Mouse (Mus musculus) spleen, postnatal 10 days (tissue): Measurements from ENCODE around the gene Deaf1.

Experiments used
- DNase-seq, 2 experiments: peaks; one replicate each; pipeline ENCODE4 v3.0.0; 2021 to 2022; ENCODE audit warnings: low spot score in 2 of 2

Gene Deaf1

DNA sequence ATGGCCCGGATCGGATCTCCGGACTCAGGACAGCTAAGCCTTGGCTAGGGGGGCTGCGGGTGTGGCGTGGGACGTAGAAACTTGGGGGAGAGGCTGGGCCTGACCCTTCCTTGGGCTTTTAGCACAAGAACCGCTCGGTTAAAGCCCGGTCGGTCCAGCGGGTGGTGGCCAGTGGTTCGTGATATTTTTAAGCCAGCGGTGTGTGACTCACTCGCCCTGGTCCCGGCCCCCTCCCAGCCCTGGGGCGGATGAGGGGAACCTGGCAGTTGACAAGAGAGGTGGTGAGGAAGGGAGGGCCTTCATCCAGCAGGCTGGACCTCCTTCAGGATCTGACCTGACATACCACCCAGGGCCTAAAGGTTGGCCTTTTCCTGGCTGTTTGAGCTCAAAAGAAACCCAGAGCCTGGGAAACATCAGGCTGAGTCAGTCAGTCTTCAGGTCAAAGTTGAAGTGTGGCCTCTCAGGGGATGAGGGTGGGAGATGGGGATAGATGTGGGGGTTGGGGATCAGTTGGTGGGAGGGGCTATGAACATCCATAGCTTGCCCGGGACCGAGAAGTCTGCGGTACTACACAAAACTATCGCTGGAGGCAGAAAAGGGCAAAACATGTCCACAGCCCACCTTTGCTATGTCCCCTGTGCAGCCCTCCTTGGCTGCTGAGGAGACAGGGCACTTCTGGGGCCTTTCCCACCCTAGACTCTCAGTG lies 11.9 kb upstream of the Deaf1 start:
- no peak for DNase-seq

GRCm38 (mm10) chr7:141338576-141339131 lies 11.2 kb upstream of the Deaf1 start, which contains the start of gene Eps8l2:
Gene Eps8l2 (plus strand): TSS chr7:141338880.
- peak in 1 of 2 experiments; percentile 59 for DNase-seq

DNA sequence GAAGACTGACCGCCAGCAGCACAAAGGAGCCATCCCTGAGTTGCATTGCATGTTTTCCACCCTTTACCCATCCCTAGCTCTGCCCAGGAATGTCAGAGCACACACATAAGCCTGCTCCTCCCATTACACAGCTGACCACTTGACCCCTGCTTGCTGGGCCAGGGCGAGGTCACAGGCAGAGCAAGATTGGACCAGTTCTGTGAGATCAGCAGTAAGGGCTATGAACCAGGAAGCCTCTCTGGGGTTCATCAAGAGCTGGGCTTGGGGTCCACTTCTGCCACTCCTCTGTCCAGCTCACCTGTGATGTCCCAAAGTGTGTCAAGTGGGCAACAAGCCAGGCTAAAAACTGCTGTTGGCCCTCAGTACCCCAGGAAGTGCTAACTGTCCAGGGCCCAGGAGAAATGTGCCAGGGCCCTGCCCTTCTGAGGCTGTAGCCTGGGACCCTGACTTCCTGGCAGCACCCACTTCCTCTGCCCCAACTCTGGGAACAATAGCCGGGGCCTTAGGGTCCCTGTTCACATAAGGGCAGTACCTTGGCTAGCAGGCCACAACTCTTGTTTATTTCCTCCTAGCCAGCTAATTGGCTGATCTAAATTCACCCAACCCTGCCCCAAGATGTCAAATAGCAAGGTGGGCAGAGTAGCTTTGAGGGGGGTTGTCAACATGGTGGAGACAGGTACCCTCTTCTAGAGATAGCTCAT lies 10.4 kb upstream of the Deaf1 start:
- DNase-seq, result no peak

- no peak for DNase-seq
Measured at GRCm38 (mm10) chr7:141336296-141336695, 8.8 kb upstream of the Deaf1 start.

DNA sequence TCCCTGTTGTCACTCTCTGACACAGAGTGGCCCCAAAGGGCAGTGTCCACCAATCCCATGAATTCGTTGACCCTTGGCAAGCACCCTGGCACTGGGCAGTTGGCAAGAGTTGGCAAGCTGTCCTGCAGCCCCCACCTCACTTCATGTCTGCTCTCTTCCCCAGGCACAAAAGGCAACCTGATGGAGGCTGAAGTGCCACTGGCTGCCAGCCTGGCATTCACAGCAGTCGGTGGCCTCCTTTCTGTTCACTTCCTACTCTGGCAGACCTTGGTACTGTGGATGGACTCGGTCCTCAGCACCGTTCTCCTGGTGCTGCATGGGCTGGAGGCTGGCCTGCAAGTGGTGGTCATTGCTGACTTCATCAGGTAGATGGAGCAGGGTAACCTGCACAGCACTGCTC lies 8.2 kb upstream of the Deaf1 start:
- DNase-seq, result no peak

DNA sequence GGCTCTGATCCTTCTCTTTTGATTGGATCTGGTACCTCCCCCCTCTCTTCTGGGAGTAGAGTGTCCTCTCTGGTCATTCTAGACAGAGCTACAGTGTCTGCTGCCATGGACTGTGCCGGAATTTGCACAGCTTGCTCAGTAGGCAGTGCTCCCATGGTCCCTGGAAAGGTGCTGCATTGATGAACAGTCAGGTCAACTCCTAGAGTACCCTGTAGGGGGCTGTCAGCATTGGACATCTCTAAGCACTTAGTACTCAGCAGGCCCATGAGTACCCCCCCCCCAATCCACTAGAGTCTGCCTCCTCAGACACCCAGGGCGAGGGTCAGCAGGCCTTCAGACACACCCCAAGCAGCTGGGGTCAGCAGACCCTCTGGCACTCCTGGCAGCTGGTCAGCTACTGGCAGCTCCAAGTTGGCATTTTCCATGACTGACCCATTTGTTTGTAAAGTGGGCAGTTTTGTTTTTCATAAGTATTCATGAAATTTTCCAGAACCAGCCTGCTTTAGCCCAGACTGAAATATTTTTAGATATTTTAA lies 7.6 kb upstream of the Deaf1 start:
- DNase-seq, result no peak

- no peak for DNase-seq
Measured at GRCm38 (mm10) chr7:141331990-141332389, 4.5 kb upstream of the Deaf1 start.

DNA sequence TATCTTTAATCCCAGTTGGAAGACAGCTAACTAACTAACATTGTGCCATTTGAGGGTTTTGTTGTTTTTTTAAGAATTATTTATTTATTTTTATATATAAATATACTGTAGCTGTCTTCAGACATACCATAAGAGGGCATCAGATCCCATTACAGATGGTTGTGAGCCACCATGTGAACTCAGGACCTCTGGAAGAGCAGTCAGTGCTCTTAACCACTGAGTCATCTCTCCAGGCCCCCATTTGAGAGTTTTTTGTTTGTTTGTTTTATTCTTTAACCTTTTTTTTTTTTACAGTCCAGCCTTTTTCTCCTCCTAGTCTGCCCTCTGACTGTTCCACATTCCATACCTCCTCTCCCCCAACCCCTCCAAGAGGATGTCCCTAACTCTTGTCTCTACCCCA lies 3.2 kb upstream of the Deaf1 start:
- DNase-seq, result no peak

GRCm38 (mm10) chr7:141328373-141328990 lies 992 bp upstream of the Deaf1 start:
- no peak for DNase-seq

- DNase-seq, result peak in 1 of 2 experiments; percentile 66
Measured at GRCm38 (mm10) chr7:141326546-141327446, 694 bp downstream of the Deaf1 start.

GRCm38 (mm10) chr7:141324686-141325085 lies 2.8 kb downstream of the Deaf1 start:
- DNase-seq, result no peak

GRCm38 (mm10) chr7:141319446-141319845 lies 8.0 kb downstream of the Deaf1 start:
- no peak for DNase-seq

DNA sequence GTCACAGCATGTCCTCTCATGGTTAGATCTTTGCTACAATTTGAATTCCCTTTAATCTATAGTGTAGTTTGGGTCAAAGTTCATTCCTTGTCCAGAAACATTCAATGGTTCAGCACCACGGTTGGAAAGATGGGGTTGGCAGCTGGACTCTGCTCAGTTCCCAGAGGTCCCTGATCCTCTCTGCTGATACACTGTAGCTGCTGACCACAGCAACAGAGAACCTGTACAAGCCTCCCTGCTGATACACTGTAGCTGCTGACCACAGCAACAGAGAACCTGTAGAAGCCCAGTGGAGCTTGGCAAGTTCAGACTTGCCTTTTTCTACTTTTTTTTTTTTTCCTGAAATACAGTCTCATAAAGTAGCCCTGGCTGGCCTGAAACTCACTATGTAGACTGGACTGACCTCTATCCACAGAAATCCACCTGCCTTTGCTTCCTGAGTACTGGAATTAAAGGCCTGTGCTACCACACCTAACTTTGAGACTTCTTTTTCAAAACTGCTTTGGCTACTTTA lies 9.8 kb downstream of the Deaf1 start:
- DNase-seq, result no peak

- DNase-seq, result peak in 1 of 2 experiments; percentile 71
Measured at GRCm38 (mm10) chr7:141315974-141316373, 11.5 kb downstream of the Deaf1 start.

DNA sequence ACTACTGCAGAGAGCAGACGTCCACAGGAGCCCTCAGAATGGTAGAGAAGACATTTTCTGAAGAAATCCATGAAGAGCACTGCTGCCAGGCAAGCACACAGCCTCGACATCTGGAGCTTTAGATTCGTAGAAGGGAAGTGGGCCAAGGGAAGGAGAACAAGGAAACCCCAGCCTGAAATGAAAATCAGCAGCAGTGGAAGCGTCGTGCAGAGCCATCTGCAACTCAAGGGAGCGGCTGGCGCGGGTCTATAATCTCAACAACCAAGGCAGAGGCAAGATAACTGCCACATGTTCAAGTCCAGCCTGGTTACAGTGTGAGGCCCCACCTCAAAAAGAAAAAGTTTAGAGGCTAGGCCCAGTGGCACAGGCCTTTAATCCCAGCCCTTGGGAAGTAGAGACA lies 12.4 kb downstream of the Deaf1 start:
- no peak for DNase-seq

GRCm38 (mm10) chr7:141314416-141314815 lies 13.1 kb downstream of the Deaf1 start:
- DNase-seq, result no peak

GRCm38 (mm10) chr7:141304537-141304936 lies 23.0 kb downstream of the Deaf1 start:
- no peak for DNase-seq

DNA sequence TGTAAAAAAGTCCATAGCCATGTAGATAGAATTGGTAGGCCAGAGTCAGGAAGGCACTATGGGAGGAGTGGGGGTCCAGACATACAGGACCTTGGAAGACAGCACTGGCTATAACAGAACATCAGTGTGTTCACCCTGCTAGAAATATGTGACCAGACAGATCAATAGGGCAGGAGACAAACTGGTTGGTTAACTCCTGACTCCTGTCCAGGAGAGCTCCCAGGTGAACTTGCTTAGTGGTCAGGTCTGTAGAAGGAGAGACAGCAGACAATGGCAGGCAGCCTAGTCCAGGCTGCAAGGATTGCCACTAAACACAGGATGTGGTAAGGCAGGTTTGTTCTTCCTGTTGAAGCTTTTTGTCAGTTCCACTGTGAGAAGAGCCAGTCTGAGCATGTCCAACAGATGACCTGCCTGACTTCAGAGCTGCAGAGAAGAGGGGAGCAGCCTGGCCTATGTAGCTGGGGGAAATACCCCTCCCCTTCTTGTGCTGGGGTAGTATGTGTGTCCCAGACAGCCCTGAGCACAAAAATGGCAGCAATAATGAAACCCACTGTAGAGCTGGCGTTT lies 24.7 kb downstream of the Deaf1 start:
- DNase-seq, result no peak

GRCm38 (mm10) chr7:141301386-141301785 lies 26.1 kb downstream of the Deaf1 start:
- no peak for DNase-seq

DNA sequence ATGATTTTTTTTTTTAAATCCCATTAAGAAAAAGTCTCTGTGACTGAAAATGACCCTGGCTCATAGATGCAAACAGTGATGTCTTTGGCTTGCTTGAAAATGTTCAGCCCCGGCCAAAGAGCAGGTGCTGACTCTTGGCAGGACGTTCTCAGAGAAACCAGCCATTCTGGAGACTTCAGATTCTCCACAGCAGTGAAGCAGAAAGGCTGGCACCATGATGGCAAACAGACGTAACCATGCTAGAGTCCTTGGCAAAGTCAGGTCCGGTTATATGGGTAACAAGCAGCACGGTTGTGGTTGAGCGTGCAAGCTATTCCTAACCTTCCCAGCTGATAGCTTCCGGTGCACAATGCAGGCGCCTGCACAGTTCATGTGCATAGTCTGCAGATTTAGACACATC lies 28.3 kb downstream of the Deaf1 start:
- no peak for DNase-seq
